Mouse (Mus musculus): ENCODE data around the gene Serpinb5. TPM values are rescaled to one million over a fixed set of nuclear protein-coding genes. Genes with fewer than 3 reads are reported as not detected.
"Not testable (repeated sequence)": the region's sequence is repeated elsewhere in the genome, so short reads cannot be mapped to it uniquely, and the experiment has no call there.

Gene Serpinb5
- under 1 TPM in 1 of 4 experiments, not detected in 3; 0.28 TPM for total RNA-seq (2022)

GRCm38 (mm10) chr1:106860847-106861246 is at the start of gene Serpinb5:
TSS of gene Serpinb5 (plus strand) at chr1:106861173.
- DNase-seq (ENCODE audit: low spot score): no peak

GRCm38 (mm10) chr1:106814864-106815263 is 46.1 kb upstream of the Serpinb5 start:
- no peak for DNase-seq (ENCODE audit: low spot score)

GRCm38 (mm10) chr1:106815265-106815664 is 45.7 kb upstream of the Serpinb5 start:
- DNase-seq (ENCODE audit: low spot score): no peak

- DNase-seq (ENCODE audit: low spot score): no peak
Measured at GRCm38 (mm10) chr1:106816766-106817165, 44.2 kb upstream of the Serpinb5 start.

- DNase-seq (ENCODE audit: low spot score): peak; percentile 13
Measured at GRCm38 (mm10) chr1:106818323-106818722, 42.6 kb upstream of the Serpinb5 start.

GRCm38 (mm10) chr1:106822297-106822696 is 38.7 kb upstream of the Serpinb5 start:
- no peak for DNase-seq (ENCODE audit: low spot score)

GRCm38 (mm10) chr1:106828784-106829183 is 32.2 kb upstream of the Serpinb5 start:
- no peak for DNase-seq (ENCODE audit: low spot score)

- no peak for DNase-seq (ENCODE audit: low spot score)
Measured at GRCm38 (mm10) chr1:106865543-106865942, 4.6 kb downstream of the Serpinb5 start.

GRCm38 (mm10) chr1:106866029-106866428 is 5.1 kb downstream of the Serpinb5 start:
- no peak for DNase-seq (ENCODE audit: low spot score)

- no peak for DNase-seq (ENCODE audit: low spot score)
Measured at GRCm38 (mm10) chr1:106866768-106867167, 5.8 kb downstream of the Serpinb5 start.

GRCm38 (mm10) chr1:106869986-106870385 is 9.0 kb downstream of the Serpinb5 start:
- DNase-seq (ENCODE audit: low spot score): no peak

- peak; percentile 0 for DNase-seq (ENCODE audit: low spot score)
Measured at GRCm38 (mm10) chr1:106875193-106875886, 14.4 kb downstream of the Serpinb5 start.

GRCm38 (mm10) chr1:106876147-106876546 is 15.2 kb downstream of the Serpinb5 start:
- no peak for DNase-seq (ENCODE audit: low spot score)

- DNase-seq (ENCODE audit: low spot score): no peak
Measured at GRCm38 (mm10) chr1:106882723-106883122, 21.8 kb downstream of the Serpinb5 start.

- peak; percentile 1 for DNase-seq (ENCODE audit: low spot score)
Measured at GRCm38 (mm10) chr1:106883369-106883768, 22.4 kb downstream of the Serpinb5 start.

- peak; percentile 24 for DNase-seq (ENCODE audit: low spot score)
Measured at GRCm38 (mm10) chr1:106883812-106884211, 22.8 kb downstream of the Serpinb5 start.

- DNase-seq (ENCODE audit: low spot score): not testable (repeated sequence)
Measured at GRCm38 (mm10) chr1:106895142-106895541, 34.2 kb downstream of the Serpinb5 start.

- peak; percentile 9 for DNase-seq (ENCODE audit: low spot score)
Measured at GRCm38 (mm10) chr1:106901406-106901805, 40.4 kb downstream of the Serpinb5 start.

GRCm38 (mm10) chr1:106931954-106932353 is 71.0 kb downstream of the Serpinb5 start:
- peak; percentile 16 for DNase-seq (ENCODE audit: low spot score)

Data from heart, adult 8-10 months (tissue).